Mouse (Mus musculus) lung, postnatal 10 days (tissue): Measurements from ENCODE around the gene Arhgef39.
A peak's percentile ranks its signal among the peaks of the same experiment; 100 is the strongest.

Source experiments
- DNase-seq: peaks from one replicate; pipeline ENCODE4 v3.0.0; 2021

Gene Arhgef39

GRCm38 (mm10) chr4:43499407-43500333 lies at the start of gene Arhgef39:
Gene Arhgef39 (minus strand): TSS chr4:43499695.
- peak; percentile 90 for DNase-seq

DNA sequence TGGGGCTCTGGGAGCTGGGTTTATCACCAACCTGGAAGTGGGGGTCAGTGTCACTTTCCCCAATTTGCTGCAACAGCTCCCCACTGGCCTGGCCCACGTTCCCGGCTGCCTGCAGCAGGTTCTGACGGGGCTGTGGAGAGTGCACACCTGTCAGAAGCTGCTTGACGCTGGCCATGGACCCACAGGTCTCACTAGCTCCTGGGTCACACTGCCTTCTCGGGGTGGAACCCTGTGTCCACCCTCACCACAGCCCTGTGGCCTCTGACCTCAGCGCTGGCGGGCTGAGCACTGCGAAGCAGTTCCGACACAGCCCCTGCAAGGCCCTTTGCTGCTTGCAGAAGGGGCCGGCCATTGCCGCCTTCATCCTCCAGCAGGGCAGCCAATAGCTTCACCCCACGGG lies 49.6 kb upstream of the Arhgef39 start:
- DNase-seq: no peak

DNA sequence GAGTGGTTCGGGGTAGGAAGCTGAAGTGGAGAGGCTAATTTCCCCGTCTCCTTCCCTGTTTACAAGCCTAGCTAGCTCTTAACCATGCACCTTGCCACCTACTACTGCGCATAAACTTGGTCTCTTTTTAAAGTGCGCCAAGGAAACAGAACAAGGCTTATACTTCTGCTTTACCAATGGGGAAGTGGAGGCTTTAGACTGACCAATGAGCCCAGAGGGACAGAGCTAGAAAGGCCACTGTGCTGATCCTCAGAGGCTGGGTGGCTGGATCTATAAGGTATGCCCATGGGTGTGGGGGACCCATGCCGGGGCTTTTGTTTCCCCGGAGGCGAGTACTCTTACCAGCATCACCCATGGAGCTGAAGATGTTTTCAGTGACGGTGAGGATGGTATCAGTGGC lies 47.7 kb upstream of the Arhgef39 start:
- no peak for DNase-seq

DNA sequence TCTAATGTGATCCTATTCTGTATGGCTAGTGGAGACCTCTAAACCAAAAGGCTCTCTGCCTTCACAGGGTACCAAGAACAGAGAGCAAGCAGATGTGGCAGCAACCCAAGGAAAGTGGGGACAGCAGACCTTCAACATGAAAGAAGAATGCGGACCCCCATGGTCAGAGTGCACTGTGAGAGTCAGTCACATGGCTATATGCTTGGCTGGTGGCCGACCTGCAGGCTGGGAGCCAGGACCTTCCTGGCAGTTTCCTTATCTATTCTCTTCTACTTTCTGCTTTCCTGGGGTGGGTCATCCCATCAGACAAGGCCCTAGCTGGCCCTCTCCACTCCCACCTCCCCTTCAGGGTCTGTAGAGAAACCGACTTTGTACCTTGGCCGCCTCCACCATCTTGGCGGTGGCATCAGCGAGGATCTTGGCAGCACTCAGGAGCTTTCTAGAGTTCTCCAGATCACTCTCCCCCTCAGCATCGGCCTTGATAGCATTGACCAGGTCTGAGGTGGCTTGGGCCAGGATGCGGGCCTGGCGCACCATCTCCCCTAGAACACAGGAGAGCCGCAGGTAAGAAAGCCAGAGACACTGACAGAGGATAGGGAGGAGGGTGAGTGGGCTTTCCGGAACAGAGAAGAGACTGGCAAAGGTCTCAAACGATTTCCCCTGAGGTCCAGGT lies 47.0 kb upstream of the Arhgef39 start:
- no peak for DNase-seq

- no peak for DNase-seq
Observed at GRCm38 (mm10) chr4:43542044-43542443, 42.5 kb upstream of the Arhgef39 start.

DNA sequence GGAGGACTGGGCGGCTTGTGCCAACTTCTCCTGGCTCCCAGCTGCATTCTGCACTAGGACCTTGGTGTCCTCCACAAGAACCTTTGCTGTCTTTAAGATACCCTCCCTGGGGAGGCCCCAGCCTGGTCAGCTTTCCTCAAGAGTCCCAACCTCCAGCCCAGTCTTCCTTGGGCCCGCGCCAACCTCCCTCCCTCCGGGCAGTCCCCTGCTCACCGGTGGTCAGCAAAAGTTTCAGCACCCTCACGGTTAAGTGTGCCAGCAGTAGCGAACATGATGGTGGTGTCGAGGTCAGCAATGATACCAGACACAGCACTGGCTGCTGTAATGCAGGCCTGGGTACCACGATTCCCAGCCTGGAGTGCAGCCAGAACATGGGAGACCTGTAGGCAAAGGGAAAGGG lies 36.5 kb upstream of the Arhgef39 start:
- no peak for DNase-seq

DNA sequence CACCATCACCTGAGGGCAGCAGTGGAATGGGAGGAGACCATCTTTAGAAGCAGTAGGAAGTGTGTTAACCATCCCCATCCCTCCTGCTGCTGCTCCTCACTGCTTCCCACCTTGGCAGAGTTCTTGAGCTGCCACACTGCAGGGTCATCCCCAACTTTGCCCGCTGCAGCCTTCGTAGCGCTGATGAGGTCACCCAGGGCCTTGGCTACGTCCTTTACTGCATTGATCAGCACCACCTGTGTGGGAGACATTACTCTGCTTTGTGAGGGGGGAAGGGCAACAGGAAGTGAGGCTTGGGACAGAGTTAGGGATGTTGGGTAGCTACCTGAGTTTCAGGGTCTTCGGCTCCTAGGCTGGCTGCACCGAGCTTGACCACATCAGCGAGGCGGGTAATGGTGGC lies 36.1 kb upstream of the Arhgef39 start:
- DNase-seq: no peak

DNA sequence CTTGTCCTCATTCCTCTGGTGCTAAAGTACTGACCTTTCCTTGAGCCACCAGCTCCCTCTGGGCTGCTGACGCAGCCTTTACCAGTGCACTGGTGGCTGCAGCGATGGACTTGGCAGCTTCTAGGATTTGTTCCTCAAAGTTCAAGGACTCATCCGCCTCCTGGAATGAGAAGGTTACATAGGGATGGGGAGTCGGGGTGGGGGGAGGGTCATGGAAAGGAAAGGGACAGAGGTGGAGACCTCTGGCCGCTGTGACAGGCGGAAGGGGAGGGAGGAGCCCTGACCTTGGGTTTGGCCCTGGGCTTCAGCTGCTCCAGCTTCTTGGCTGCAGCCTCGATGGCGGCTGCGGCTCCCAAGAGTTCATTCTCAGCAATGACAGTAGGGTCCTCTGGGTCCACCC lies 33.8 kb upstream of the Arhgef39 start:
- no peak for DNase-seq

DNA sequence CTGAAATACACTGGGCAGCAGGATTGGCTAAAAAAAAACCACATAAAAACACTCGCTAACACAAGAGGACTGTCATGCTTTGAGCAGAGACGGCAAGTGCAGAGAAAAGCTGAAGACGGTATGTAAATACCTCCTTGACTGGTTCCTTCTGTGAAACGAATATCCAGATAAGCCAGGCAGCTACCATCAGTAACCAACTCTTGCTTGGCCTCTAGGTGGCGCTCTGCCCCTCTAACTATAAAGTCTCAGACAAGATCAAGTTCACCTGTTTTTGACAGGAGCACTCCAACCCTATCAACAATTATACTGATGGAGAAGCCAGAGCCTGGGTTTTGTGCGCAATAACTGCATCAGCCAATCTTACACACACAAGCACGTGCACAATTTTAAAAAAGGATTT lies 31.1 kb upstream of the Arhgef39 start:
- DNase-seq: peak; percentile 83

DNA sequence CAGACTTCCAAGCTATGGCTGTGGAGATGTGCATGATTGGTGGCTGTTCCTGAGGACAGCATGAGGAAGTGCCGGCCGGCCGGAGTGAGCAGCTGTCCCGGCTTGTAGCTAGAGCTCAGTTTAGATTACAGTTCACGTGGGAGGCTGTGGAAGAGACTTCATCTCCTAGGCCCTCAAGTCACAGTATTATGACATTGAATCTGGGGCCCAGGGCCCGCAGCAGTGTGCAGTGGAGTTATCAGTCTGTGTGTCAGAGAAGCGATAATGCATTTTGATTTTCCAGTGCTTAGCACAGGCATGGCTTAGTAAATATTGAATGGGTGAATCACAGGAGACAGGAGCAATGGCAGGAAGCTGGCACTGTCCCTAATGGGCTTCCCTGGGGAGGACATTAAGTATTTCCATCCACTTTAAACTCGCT lies 30.6 kb upstream of the Arhgef39 start:
- DNase-seq: no peak

DNA sequence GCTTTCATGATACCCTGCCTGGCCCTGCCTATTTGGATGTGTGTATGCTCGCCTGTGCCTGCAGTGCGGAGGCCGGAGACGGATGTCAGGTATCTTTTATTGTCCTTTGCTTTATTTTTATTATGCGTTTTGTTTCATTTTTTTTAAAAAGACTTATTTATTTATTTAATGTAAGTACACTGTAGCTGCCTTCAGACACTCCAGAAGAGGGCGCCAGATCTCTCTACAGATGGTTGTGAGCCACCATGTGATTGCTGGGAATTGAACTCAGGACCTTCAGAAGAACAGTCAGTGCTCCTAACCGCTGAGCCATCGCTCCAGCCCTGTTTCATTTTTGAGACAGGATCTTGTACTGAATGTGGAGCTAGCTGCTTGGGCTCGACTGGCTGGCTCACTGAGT lies 29.0 kb upstream of the Arhgef39 start:
- DNase-seq: no peak

- no peak for DNase-seq
Observed at GRCm38 (mm10) chr4:43527880-43528279, 28.4 kb upstream of the Arhgef39 start.

DNA sequence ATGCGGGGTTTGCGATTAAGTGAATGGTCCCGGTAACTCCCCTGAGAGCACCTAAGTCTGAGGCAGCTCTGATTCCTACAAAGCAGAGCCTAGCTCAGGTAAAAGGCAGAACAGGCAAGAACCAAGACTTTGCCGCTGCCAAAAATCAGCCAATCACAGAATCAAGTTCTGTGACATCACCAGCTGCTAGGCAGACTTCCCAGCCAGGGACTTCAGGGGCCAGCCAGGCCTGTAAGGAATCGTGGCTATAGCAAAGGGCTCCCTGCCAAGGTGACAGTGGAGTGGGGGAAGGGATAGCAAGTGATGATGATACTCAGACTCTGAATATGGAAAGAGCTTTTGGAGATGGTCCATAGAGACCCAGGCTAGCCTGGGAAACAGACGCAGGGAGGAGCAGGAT lies 20.5 kb upstream of the Arhgef39 start:
- peak; percentile 94 for DNase-seq

- DNase-seq: no peak
Observed at GRCm38 (mm10) chr4:43519551-43519950, 20.1 kb upstream of the Arhgef39 start.

DNA sequence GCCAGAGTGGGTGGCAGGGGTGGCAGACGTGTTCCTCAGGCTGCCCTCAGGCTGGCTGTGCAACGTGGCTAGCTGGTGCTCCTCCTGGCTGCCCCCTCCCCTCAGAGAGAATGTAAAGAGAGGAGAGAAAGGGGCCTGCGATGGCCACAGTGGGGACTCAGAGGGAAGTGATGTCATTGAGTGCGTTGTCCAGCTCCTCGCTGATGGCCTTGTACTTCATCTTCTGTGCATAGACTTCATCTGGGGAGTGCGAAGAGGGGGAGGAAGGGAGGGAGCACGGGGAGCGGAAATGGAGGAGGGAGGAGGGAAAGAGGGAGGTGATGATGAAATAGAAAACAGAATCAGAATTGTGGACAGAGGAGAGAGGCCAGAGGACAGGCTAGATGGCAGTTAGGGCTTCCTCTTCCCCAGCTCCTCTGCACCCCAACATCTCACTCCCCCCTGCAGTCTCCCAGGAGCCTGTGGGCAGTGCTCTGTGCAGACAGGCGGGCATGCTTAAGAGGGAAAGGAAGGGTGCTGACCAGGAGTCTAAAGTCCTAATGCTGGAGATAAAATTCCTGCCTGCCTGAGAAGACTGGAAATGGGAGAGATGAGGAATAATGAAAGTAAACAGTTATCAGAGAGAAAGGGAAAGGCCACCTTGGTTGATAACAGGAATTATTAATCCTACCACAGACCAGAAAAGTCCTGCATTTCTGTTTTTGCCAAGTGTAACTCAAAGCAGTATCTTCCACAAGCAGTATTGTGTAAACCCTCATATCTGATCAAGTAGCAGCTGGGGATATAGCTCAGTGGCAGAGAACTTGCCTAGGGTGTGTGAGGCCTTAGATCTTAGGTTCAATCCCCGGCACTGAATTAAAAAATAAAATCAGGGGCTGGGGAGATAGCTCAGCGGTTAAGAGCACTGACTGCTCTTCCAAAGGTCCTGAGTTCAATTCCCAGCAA lies 16.5 kb upstream of the Arhgef39 start:
- DNase-seq: no peak

DNA sequence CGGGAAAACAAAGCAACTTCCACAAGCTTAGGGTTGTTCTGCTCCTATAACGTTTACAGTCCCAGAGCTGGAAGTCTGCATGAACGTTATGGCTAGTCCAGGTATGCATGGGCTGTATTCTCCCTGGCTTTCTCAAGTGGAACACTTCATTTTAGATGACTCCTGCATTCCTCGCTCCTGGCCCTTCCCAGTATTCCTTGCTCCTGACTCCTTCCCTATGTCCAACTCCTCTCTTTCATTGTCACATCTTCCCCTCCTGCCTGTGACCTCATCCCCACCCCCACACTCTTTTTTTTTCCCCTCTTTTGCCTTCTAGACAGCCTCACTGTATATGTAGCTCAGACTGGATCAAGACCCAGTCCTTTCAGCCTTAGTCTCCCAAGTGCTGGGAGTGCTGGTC lies 14.3 kb upstream of the Arhgef39 start:
- DNase-seq: no peak

DNA sequence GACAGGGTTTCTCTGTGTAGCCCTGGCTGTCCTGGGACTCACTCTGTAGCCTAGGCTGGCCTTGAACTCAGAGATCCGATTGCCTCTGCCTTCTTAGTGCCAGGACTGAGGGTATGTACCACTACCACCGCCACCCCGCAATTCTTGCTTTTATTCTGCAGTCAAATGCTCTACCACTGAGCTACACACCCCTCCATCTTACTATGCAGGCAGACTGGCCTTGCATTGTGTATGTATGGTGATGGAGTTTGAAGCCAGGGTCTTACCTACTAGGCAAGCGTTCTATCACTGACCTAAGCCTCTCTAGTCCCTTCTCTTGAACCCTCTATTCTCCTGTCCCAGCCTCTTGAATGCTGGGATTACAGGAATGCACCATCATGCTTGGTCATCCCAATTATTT lies 13.8 kb upstream of the Arhgef39 start:
- no peak for DNase-seq

- DNase-seq: no peak
Observed at GRCm38 (mm10) chr4:43512653-43513052, 13.2 kb upstream of the Arhgef39 start.

DNA sequence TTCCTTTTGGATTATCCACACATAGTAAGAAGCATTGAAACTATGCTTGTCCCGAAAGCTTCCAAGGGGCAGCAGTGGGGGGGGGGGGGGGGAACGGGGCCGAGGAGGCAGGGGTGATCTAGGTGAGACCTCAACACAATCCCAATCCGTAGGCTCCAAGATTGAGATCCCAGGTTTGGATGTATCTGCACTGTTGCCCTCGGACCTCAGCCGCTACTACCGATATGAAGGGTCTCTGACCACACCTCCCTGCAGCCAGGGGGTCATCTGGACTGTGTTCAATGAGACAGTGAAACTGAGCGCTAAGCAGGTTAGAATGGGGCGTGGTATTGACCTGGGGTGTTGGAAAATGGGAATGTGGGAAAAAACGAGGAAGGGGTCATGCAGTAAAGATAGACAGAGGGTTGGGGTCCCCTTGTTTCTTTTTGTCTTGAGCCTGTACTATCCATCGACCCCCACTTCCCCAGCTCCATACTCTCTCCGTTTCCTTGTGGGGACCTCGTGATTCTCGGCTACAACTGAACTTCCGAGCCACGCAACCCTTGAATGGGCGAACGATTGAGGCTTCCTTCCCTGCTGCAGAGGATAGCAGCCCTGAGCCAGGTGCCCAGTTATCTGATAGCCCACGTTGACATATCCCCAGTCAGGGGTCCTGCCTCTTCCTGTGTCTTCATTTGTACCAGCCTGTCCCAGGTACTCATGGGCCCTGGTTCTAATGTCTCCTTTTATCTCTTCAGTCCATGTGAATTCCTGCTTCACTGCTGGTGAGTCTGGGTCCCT lies 12.4 kb upstream of the Arhgef39 start:
- DNase-seq: no peak

DNA sequence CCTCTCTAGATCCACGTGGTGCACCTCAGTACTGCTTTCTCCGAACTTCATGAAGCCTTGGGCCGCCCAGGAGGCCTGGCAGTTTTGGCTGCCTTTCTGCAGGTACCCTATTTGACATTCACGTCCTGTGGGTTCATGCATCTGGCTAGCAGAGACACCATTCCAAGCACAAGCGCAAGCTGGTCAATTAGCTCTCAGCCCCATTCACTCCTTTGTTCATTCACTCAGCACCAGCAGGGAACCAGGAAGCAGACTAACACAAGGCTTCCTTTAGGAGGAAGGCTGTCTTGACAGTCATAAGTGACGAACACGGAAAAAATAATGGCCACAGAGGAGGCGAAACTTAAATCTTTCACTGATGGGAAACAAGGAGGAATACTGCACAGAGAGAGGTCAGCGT lies 9.6 kb upstream of the Arhgef39 start:
- DNase-seq: no peak

DNA sequence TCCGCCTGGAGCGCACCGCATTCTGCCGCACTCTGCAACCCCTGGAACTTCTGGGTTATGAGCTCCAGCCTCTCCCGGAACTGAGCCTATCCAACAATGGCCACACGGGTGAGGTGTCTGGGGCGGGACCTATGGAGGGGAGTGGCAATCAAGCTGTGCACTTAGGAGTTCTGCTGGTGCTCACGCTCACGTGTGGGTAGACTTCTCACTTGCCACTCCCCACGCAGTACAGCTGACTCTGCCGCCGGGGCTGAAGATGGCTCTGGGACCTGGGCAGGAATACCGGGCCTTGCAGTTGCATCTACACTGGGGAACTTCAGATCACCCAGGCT lies 9.1 kb upstream of the Arhgef39 start:
- DNase-seq: peak; percentile 83

DNA sequence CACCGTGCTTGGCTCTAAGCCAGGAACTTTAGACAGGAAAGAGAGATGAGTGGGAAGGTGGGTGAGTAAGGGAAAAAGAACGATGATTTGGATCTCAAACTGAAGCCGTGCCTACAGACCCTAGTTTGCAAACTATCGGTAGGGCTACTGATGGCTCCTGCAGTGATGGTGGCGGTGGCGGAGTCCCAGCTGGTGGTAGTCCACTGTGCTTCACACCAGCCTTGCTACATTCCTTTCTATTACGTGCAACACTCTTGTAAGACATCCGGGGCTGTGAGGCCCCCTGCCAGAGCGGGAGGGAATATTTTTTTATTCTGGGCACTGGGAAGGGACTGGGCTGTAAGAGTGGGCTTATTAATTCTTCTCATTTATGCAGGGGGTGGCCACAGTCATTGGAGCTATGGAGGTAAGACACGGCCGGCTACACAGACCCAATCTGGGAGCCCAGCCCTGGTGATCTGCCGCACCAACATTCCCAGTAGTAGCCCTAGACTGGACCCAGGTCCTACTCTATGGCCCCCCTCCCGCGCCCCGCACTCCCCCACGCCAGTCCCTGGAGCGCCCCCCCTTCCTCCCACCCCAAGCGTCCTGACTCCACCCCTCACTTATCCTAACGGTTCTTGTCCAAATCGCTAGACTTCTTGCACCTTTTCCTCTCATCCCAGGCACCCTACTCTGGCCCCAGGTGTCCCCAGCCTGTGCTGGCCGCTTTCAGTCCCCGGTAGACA lies 8.6 kb upstream of the Arhgef39 start:
- DNase-seq: peak; percentile 60
